Mouse (Mus musculus) granulocyte monocyte progenitor cell, adult 5-6 weeks (primary cell): ENCODE measurements around the gene Zfr2. TPM values are rescaled to one million over a fixed set of nuclear protein-coding genes. Genes with fewer than 3 reads are reported as not detected.

Source experiments
- ATAC-seq: replicated peaks from 2 replicates; pipeline ENCODE4 v1.8.0; 2016; ENCODE audit warnings: mild to moderate bottlenecking, moderate TSS enrichment, inconsistent platforms; ENCODE audit not compliant: poor library complexity, severe bottlenecking
- total RNA-seq, 2 experiments: library from RNA; stranded (forward) in 1 of 2; stranded (reverse) in 1 of 2; fragments of 200-712, 200-1000 nt in 1 of 2; fragments of >200 nt in 1 of 2; fragmentation: Nextera tagmentation in 1 of 2; gene quantifications; 2 replicates each; pipeline ENCODE4 v1.2.3; 2014 to 2017

The Zfr2 gene
- total RNA-seq, 2 experiments from 2014 or later, result not detected

DNA sequence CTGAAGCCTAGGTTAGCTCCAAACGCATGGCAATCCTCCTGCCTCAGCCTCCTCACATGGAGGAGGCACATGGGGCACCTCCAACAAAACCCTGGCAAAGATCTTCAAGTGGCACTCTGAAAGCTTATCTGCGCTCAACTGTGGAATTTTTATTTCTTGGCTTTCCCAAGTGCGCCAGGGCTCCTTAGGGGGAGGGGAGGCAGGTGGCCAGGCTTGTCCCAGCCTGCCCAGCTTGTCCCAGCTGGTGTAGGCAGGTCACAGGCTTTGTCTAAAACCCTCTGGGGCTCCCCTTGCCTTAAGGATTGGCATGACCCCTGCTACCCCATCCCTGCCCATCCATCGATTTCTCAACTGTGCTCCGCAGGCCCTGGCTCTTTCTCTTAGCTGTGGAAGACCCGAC lies 51.2 kb downstream of the Zfr2 start:
- no peak for ATAC-seq

DNA sequence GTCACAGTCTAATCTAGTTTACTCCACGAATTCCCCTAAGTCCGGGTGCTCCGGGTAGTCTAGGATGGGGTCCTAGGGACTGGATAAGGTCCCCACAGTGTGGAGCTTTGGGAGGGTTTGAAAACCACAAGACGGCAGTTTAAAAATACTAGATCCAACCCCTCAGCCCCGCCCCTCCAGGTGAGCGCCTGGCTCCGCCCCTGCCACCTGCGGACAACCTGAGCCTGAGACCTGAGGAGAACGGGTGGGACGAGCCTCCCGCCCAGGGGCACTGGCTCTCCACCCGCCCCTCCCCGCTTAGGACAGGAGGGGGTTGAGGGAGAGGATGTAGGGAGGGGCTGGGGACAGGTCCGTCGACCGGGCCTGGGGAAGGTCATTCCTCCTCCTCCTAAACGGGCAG lies 51.8 kb downstream of the Zfr2 start:
- no peak for ATAC-seq

DNA sequence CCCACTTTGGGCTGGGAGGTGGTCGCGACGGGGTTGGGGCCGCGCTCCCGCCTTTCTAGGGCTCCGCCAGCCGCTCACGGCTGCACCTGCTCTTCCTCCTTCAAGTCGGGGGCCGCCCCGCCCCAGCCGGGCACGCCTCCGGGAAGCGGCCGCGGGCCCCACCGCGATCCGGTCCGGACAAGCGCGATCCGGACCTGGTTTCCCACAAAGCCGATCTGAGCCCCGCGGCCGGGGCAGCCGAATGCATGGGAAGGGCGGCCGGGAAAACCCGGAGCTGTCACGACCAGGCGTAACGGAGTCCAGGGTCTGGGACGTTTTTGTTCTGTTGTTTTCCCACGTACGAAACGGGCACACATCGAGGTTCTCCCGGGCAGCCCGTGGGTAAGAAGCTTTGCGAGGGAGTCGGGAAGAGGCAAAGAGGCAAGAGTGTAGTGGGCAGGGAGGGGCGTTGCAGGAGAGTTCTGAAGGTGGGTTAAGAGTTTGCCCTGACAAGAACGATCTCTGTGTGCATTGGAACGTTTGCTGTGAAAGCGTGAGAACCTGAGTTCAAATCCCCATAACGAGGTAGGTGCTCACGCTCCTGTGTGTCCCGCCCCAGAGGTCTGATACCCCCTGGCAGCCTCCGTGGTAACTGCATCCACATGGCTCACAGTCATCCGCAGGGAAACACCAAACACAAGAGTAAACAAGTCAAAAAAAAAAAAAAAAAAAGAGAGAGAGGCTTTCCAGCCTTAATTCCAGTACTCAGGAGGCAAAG lies 52.9 kb downstream of the Zfr2 start:
- peak; percentile 88 for ATAC-seq

DNA sequence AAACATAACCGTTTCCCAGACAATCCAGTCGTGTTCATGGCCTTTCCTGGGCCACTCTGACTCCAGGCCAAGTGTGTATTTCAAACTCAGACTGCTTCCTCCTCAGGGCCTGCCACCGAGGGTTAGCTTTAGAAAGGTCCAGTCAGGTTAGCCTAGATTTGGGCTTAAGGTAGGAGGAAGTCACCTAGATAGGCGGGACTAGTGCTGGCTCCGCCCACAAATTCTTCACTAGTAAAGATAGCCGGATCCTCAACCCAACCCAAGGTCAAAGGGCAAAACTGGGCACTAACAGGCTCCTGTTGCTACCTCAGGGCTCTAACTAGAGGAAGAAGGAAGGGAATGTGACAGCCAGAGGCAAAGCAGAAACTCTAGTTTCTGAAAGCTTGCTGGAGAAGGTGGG lies 53.6 kb downstream of the Zfr2 start:
- ATAC-seq, result no peak

DNA sequence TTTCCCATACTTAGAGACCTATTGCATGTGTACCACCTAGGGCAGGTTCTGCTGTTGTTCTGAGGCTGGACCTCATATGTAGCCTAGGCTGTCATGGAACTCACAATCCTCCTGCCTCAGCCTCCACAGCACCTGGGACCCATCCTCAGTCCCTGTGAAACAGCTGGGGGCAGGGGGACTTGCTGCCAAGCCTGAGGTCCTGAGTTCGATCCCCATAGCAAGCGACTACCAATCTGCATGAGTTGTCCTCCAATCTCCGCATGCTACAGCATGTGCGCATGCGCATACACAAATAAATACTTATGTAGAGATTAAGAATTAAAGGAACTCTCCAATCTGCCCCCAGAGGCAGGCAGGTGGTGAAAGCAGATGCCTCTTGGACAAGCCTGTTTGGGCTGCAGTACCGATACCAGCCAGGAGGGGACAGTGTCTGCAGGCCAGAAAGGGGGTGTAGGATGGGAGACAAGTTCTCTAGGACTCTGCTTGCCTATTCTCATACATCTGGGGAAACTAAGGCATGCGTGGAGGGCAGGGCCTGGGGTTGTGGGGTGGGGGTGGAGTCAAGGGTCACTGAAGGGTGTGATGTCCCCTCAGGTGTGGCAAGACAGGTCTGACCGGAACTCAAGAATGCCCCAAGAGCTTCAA lies 54.7 kb downstream of the Zfr2 start:
- no peak for ATAC-seq

DNA sequence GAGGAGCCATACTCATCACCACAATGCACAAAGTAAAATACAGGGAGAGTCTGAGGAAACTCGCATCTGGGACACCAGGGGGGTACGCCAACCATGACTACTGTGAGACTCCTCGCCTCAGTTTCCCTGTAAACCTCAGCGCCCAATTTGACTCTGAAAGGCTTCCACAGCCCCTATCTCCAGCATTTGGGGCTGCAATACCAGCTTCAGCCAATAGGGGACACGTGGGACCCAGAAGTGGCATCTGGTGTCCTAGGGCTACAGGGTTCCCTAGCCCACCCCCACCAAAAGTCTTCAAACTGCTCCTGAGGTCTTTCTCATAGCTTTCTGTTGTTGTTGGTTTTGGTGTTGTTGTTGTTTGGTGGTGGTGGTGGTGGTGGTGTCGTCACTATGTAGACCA lies 55.6 kb downstream of the Zfr2 start:
- ATAC-seq, result no peak

DNA sequence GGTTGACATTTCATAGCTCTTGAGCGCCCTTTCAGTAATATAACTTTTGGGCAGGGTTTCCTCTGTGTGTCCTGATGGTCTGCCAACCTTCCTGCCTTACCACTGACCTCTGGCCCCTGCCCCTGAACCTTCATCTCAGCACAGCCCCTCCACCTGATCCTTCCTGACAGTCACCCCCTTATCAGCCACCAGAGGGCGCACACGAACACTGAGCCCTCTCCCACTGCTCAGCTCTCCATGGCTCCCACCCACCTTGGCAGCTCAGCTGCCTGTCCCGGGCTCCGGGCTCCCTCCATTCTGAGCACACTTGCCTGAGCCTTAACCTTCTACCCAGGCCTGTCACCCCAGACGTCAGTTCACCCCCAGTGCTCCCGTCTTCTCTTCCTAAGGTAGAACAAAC lies 56.3 kb downstream of the Zfr2 start:
- no peak for ATAC-seq

DNA sequence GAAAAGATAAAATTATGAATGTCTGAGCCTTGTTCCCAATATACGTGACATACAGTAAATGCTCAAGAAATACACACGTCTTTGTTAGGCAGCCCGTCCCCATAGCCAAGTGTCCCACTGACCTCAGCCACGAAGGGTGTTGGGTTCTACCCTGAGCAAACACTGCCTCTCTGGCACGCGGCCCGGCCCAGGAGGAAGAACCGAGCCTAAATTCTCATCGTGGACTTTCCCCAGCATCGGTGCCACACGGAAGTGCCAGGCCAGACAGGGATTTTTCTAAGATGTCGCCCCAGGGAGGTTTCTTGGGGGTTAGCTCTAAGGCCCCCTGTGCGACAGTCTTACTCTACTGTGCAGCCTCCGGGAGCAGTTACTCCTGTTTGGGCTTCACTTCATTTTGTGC lies 56.9 kb downstream of the Zfr2 start:
- no peak for ATAC-seq

DNA sequence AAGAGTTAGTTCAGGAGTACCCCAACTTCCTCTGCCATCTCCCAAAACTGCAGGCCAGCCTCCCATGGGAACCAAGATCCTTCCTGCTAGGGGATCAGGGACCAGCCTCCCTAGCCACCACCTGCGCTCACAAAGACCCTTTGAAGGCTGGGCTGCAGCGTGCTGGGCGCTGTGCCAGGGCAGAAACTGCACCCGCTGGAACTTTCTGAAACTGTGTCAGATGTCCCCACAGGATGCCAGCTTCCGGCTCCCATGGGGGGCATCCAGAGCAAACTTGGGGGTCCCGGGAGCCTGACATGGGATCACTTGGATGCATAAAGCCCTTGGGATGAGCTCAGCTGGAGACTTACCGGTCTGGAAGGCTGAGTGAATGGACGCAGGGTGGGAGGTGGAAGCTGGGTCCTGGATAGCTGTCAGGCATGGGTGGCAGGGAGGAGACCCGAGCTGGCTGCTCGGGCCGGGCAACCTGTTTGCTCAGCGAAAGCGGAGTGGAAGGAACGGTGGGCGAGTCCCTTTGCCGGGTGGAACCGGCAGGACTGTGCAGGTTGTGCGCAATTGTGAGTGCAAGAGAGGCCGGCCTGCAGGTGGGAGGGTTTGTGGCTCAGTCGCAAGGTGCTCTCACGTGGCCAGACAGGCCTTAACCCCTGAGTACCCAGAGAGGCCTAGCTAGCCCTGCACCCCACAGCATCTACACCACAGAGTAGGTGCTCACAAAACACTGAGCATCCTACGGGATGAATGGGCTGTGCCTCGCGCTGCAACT lies 57.9 kb downstream of the Zfr2 start:
- no peak for ATAC-seq

DNA sequence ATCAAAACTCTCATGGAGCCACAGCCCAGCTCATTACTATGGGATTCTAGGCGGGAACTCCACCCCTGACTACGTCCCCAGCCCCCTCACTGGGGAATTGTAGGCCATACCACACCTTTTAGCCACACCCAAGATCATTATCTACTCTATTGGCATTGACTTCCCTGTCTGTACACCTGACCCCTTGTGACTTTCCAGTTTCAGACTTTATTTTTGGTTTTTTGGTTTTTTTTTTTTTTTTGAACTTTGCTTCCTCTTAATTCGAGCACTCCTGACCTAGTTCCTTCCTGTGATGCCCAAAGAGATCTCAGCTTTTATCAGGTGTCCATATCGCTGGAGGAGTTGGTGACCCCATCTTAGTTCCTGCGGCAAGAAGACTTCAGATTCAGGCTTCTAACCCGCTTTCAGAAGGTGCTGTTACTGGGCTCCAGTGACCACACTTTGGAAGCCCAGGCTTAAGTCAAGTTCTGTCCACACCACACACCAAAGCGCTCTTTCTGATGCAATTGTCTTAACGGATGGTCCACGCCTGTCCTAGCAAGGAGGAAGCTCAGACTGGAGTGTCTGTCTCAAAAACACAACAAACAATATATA lies 58.7 kb downstream of the Zfr2 start, which contains the start of gene Tjp3:
Tjp3 (minus strand) TSS at position 71 of the 594 bp plus-strand sequence.
- ATAC-seq, result peak; percentile 24

DNA sequence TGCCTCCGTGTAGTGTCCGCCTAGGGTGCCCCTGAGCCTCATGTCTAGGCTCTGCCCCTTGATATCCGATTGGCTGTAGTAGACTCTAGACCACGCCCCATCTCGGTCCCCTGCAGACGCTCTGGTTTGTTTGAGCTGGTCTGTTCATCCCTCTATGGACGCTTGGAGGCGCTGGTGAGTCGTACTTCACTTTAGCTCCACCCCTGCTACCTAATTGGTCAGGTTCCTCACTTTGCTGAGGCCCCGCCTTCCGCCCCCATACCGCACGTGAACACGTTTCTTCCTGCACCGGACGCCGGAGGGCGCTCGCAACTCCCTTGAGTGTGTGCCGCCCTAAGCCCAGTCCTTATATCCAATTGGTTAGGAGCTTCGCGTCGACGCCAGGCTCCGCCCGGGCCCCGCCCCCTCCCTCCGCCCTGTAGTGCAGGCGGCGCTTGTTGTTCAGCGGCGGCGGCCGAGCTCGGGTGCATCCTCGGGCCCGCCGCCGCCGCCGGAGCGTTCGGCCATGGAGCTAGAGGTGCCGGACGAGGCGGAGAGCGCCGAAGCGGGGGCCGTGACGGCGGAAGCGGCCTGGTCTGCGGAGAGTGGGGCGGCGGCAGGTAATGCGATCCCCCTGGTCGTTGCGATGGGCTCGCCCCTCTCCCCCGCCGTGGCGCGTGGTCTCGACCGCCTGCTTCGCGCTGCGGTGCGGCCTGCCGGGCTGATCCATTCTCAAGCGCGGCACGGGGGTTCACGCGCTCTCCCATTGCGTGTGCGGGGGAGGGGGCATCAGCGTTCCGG lies 59.8 kb downstream of the Zfr2 start, which contains the start of gene Pip5k1c:
Pip5k1c (plus strand) TSS at position 410 of the 780 bp plus-strand sequence.
- peak; percentile 75 for ATAC-seq

DNA sequence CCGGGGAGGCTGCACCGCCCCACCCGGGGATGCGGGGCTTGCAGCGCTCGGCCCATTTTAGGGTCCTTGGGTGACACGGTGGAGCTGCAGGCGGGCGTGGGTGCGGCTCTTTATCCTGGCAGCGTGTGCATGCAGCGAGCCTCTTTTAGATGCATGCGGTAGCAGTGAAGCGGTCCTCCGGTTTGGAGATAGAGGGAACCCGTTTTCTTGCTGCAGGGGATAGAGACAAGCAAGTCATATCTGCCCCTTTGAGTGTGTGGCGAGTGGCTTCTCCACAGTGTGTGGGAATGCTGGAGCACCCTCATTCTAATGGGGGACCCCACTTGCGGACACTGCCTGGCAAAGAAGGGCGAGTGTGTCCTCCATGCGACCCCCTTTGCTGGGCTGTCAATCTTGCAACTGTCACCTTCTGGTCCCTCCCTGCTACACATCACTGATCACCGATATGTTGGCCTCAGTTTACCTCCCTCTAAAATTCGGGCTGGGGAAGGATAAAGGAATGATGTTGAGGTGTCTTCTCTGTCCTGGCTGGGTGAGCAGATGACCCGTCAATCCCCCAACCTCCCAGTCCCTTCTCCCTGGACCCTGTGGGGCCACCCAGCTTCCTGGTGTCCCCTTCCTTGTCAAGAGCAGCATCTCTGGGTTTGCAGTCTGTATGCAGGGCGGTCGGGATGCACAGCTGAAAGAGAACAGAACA lies 60.5 kb downstream of the Zfr2 start:
- ATAC-seq, result no peak

DNA sequence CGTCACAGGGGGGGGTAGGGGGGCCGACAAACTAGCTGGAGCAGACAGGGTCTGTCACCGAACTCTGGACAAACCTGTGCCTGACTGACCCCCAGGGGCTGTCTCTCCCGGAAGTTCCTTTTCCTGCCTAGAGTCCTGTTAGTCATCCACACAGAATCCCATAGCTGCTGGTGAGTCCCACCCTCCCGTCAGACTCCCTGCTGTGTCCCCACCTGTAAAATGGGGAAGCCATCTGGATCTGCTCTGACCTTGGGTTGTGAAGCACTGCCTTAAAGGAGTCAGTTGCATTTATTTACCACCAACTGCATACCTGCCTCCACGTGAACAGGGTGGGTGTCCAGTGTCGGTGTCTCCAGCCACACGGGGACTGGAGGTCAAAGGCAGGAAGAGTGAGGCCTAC lies 61.5 kb downstream of the Zfr2 start:
- ATAC-seq, result no peak

DNA sequence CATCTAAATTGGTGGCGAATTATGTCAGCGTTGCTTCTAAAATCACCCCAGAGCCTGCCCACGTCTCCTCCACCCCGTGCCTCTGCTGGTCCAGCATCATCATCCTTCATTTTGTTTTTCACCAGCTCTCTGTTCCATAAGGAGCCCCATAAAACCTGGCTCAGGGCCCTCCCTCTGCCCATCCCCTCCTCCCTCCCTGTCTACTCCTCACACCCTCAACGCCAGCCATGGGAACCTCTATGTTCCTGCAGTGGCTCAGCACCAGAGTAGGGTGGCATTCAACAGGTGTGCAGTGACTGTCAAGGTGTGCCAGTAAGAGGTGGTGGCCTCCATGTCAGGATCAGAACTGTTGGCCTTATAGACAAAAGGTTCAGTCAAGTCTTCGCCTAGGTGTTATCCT lies 62.2 kb downstream of the Zfr2 start:
- ATAC-seq, result no peak

DNA sequence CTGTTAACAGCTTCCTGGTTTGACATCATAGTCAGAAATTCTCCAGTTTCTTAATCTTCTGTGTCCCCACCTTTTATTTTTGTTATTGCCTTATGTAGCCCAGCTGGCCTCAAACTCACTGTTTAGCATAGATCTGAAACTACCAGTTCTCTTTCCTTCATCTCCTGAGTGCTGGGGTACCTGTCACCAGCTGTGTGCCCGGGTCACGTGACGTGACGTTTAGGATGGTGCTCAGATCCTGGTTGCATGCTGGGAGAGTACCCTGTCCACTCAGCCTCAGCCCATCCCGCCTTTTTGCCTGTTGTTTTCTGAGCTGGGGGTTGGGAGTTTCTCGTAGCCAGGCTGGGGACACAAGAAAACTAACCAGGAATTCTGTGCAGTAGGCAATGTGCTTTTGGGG lies 64.3 kb downstream of the Zfr2 start:
- no peak for ATAC-seq

DNA sequence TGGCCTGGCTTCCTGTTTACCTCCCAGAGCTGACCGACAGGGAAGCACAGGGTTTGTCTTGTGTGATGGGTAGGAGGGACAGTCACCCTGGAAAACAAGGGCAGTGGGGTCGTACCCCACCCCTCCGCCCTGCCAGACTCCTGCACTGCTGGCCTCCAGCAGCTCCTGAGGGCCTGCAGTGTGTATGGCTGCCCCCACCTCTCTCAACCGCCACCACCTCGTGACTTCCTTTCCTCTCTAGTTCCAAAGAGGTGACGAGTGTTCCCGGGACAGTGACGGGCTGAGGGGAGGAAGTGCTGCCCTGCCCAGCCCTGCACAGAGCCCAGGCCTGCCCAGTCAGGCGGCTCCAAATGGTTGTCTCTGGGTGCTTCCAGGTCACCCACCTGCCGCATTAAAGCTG lies 64.9 kb downstream of the Zfr2 start:
- peak; percentile 54 for ATAC-seq

DNA sequence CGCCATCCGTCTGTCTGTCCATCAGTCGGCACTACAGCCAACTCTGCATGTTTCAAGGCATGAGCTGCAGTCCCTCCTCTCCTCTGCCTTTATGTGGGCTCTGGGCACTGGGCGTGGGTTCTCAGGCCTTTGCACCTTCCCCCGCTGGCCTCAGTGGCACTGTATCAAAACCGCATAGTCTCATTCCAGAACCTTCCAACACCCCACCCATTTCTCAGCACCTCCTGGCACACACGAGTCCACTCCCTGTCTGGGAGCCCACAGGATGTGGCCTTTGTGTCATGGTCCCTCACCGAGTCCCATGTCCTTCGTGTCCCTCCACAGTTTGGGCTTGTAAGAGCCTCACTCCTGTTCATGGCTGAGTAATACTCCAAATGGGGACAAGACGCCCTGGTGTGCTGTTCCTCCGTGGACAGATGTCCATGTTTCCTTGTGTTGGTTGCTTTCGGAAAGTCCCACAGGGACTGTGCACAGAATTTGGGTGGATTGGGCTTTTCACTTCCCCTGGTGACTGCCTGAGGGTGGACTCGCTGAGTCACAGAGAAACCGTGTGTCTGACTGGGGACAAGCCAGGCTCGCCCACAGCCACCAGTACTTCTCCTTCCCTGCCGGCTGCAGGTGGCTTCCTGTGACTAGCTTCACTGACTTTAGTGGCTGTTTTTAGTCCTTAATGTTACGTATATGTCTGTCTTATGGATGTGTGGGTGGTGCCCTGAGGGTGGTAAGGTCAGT lies 65.6 kb downstream of the Zfr2 start:
- ATAC-seq, result peak; percentile 61

DNA sequence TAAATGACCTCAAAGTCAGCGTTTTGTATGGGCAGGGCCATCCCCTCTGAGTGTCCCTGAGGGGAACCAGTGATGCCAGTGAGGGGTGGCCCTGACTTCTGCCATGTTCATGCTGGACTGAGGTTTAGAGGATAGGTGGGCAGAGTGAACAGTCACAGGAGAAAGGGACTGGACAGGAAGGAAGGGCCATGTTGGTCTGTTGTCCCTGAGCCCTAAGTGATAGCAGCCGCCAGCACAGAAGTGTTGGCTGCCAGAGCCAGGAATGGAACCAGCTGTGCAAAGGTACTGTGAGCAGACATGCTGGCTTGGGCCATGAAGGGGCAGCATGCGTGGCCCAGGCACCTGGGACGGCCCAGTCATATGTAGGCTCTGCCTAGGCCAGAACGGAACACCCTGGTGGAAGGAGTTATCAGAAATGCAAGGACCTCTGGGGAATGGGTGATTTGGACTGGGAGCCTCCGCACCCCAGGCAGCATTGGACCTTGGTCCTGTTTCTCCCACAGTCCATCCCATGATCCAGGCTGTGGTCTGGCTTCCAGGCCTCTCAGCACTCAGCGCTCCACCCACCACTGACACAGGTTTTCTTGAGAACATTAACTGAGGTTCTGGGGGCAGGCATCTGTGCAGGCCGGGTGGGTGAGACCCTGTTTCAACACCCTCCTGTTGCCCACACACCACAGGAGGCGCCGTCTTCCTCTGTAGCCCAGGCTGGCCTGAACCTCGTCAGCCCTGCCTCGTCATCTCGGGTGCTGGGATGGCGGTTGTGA lies 66.8 kb downstream of the Zfr2 start:
- ATAC-seq, result 0 out of 2 replicates have a peak, but pooled peaks have one; percentile 7
